Mouse (Mus musculus): Measurements from ENCODE around the gene Paqr4. TPM values are rescaled to one million over a fixed set of nuclear protein-coding genes. Genes with fewer than 3 reads are reported as not detected.
"Not testable (repeated sequence)": the region's sequence is repeated elsewhere in the genome, so short reads cannot be mapped to it uniquely, and the experiment has no call there.

Gene Paqr4
- total RNA-seq (2021) = 10 to 100 TPM; 52.0 to 53.6 TPM
- long read RNA-seq, transcript Paqr4-201 (3 exons, 2,575 nt) = major isoform, 106 of 128 reads
- long read RNA-seq, partial matches to known transcripts = 5 of 128 reads
- long read RNA-seq, other reads (novel, unspliced or antisense) = 17 of 128 reads

DNA sequence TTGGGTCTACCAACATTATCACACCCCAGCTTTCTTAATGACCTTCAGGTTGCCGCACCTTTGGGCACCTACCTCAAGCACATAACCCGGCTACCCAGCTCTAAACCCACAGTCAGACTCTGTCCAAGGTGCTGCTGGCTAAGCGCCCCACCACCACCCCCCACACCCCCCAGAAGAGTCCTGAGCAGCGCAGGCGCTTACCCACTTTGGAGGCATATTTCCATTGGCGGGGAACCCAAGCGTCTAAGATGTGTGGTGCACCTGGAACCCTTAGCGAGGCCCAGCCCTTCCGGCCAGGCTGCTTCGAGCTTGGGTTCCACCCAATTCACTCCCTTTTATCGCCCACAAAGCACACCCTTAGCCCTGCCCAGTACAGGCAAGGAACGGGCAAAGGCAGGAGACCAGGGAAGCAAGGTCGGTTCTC lies at the start of gene Paqr4:
Gene Paqr4, minus strand, starts transcription at position 270 of the 424 bp plus-strand sequence.
- DNase-seq (ENCODE audit: low spot score in 2 of 2) = no peak

DNA sequence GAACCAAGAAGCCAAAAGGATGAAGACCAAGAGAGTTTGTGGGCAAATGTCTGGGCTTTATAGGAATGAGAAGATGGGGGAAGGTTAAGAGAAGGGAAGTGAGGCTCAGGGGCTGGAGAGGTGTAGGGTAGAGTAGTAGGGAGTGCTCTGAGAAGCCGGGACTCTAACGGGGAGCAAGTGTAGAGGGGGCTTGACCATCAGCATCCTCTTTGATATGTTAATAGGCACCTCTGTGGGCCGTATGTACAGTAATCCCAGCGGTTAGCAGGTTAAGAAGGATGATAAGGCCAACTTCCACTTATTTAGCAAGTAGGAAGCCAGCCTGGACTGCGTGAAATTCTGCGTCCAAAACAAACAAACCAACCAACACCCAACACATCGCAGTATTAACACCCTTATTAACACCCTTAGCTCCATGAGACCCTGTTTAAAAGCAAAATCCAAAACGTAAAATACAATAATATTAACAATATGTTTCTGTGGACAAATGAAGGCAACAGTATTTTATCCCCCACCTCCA lies 49.1 kb upstream of the Paqr4 start:
- DNase-seq (ENCODE audit: low spot score in 2 of 2) = no peak

DNA sequence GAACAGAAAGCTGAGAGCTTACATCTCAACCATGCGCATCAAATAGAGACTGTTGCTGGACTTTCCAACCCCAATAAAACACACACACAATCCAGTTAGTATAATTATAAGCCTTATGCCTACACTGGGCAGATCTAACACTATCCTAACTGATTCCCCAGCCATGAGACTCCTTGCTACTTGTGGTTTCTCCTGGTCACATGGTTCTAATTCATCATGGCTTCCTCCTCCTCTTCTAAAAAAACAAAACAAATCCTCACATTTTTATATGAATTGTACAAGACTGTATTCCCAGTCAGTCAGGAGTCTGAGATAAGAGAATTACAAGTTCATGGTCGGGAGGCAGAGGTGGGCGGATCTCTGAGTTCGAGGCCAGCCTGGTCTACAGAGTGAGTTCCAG lies 48.3 kb upstream of the Paqr4 start:
- no peak for DNase-seq (ENCODE audit: low spot score in 2 of 2)

DNA sequence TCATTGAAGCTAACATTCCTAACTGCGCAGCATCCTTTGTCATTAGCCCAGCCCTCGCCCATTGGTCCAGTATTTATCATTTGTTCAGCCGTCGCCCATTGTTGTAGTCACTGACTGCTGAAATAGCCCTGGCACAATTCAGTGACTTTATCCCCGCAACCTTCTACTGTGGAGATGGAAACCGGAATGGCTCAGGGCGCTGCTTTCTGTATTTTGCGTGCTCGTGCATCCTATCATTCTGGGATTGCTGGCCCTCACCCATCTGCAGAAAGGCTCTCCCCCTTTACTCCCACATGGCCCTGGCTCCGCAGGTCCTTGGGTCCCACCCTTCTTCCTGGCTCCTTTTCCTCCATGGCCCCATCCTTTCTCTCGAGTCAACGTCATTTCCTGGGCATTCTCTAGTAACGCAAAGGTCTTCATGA lies 45.9 kb upstream of the Paqr4 start:
- DNase-seq (ENCODE audit: low spot score in 2 of 2) = no peak

DNA sequence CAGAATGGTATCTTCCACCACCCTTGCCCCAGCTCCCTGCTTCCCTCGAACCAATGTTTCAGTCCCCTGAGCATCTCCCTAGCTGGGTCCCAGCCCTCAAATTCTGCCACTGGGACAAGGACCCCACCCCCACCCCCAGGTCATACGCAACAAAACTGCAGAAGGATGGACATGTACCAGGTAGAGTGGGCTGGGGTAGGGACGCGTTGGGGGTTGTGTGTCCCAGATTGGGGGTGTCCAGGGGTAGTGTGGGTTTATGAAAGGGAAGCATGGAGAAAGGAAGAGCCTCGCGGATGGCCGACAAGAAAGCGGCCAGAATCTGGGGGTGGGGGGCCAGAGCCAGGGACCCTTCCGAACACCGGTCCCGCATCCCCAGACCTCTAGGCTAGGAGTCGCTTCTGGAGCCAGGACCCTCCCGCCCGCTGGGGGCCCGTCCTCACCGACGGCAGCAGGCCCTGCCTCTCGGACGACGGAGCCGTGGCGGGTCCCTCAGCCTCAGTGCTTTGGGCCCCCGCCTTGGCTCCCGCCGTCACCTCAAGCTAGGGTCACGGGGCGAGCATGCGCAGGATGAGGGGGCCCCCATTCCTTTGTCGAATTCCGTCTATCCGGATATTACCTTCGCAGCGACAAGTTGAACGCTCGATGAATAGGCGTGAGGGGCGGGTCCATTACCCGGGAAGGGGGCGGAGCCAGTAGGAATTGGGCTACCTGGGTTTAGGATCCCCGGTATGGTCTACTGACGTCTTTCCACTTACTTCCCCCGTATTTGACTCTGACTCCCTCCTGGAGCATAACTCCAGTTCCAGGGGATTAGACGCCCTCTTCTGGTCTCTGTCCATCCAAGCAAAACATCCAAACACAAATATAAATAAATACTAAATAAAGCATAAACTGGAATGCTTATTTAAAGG lies 45.1 kb upstream of the Paqr4 start, which contains the start of gene Flywch2:
Gene Flywch2, minus strand, starts transcription at position 521 of the 911 bp plus-strand sequence.
- DNase-seq (ENCODE audit: low spot score in 2 of 2) = peak; percentile 87 to 93

DNA sequence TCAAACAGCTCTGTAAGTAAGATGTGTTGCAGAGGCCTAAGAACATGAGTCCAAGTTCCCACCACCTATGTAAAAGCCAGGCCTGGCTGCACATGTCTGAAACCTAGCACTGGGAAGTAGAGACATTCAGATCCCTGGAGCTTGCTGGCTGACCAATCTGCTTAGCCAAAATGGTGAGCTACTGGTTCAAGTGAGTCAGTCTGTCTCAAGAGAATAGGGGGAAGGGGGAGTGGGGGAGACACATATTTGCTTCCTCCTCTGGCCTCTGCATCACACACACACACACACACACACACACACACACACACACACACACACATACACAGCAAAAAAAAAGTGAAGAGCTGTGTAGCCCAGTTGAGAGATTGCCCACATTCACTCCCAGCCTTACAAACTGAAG lies 42.7 kb upstream of the Paqr4 start:
- DNase-seq (ENCODE audit: low spot score in 2 of 2) = no peak

DNA sequence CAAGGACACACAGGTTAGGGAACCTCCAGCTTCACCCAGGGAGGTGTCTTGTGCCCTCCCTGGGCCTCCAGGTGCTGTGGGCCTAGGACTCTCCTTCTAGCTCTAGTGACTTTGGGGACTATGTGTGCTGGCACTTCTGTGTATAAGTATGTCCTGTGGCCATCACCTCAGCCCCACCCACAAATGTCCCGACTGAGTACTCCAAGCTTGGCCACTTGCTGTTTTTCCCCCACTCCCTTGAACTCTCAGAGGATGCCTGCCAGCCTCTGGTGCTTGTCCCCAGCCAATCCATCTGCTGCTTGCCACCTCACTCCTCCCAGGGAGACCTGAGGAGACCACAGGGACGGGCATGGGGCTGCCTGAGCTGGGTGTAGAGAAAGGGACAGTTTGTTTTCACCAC lies 37.8 kb upstream of the Paqr4 start:
- DNase-seq (ENCODE audit: low spot score in 2 of 2) = no peak

DNA sequence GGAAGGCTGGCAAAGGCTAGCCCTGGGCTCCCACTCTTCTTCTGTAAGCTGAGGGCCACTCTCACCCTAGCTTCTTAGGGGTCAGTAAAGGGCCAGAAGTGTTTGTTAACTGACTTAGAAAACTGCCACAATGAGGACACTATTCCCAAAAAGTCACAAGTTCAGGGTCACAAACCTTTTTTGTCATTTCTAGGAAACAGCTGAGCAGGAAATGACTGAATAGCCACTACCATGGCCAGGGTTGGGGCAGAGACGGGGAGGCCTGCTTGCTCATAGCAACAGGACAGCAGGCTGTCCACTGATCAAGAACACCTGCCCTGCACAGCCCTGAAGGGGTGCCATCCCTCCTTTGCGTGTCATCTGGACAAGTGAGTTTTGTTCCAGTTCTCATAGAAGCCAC lies 36.5 kb upstream of the Paqr4 start:
- no peak for DNase-seq (ENCODE audit: low spot score in 2 of 2)

DNA sequence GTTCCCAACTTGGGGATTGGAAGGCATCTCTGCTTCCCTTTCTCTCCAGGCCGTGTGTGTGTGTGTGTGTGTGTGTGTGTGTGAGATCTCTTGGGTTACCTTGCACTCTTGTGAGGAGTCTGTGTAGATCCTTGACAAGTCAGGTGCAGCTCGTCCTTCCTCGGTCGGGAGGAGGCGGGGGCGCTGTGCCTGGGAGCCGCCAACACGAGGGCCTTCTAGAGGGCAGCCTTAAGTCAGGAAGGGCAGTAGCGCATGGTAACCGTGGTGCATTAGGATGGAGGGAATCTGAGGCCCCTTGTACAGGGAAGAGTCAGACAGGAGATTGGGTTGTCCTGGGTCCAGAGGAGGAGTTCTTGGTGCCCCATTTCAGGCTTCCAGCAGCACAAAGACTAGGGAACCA lies 35.5 kb upstream of the Paqr4 start:
- DNase-seq (ENCODE audit: low spot score in 2 of 2) = no peak

DNA sequence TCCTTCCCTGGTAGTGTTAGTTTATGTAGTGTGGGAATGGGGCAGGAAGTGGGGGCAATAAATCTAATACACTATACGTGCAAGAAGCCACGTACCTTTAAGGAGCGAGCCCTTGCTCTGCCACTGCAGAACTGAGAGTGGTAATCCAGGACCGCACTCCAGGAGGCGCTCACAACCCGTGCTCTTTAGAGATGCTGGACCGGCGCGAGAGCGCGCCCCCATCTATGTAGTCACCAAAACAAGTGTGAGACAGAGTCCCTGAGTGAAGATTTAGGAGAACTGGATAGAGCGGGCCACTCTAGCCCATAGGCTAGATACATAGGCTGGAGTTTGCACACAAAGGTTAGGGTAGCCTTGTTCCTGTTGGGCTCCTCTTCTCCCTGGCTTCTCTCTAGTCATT lies 33.4 kb upstream of the Paqr4 start:
- peak; percentile 37 to 85 for DNase-seq (ENCODE audit: low spot score in 2 of 2)

DNA sequence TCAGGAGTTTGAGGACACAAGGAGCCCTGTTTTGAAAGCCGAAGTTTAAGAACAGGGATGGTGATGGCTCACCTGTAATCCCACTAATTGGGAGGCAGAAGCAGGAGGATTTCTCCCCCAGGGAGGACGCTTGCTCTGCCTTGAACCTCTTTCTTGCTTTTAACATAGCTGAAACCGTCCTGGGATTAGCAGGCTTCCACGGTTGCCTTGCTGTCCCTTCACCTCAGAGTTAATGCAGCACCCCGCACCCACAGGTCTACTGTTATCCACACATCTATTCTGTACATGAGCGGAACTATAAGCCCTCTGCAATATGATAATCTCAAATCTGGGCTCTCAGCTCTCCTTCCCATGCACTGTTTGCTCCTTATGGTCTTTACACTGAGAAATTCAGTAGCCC lies 33.0 kb upstream of the Paqr4 start:
- DNase-seq (ENCODE audit: low spot score in 2 of 2) = no peak

DNA sequence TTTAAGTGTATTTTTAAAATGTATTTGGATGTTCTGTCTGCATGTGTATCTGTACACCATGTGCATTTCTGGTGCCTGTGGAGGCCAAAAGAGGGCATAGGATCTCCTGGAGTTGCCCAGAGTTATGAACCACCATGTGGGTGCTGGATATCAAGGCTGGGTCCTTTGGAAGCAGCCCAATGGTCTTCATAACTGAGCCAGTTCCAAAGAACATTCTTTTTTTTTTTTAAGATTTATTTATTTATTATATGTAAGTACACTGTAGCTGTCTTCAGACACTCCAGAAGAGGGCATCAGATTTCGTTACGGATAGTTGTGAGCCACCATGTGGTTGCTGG lies 31.5 kb upstream of the Paqr4 start:
- DNase-seq (ENCODE audit: low spot score in 2 of 2) = not testable (repeated sequence)

DNA sequence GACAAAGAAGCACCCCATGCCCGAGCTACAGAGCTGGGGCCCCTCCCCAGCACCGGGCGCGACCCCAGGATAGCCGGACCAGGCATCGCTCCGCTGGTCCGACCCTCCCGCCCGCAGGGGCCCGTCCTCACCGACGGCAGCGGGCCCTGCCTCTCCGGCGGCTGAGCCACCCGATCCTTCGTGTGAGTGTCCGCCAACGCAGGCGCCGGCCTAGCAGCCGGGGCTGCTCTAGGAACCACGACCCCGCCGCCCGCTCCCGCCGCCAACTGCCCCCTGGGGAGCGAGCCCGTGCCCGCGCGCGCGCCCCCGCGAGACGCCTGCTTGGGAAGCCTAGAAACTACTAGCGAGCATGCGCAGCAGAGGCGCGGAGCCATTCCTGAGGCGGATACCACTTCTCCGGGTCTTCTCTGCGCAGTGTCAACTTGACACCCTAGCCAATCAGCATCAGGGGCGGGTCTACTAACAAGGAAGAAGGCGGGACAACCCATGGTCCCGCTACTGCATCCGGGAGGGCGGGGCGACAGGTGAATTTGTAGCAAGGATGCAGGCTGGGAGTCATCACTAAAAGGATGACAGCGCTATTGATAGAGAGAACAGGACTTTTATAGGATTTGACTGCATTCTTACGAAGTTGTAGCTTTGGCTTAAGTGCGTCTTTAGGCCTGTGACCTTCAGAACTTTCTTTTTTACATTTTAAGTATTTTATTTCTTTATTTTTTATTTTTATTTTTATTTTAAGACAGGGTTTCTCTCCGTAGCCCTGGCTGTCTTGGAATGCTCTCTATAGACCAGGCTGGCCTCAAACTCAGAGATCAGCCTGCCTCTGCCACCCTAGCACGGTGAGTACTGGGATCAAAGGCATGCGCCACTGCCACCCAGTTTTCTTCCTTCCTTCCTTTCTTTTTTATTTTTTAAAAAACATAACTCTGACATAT lies 30.9 kb upstream of the Paqr4 start, which contains the start of gene Flywch1:
Gene Flywch1, minus strand, starts transcription at position 319 of the 935 bp plus-strand sequence.
- DNase-seq (ENCODE audit: low spot score in 2 of 2) = peak; percentile 98 to 100

DNA sequence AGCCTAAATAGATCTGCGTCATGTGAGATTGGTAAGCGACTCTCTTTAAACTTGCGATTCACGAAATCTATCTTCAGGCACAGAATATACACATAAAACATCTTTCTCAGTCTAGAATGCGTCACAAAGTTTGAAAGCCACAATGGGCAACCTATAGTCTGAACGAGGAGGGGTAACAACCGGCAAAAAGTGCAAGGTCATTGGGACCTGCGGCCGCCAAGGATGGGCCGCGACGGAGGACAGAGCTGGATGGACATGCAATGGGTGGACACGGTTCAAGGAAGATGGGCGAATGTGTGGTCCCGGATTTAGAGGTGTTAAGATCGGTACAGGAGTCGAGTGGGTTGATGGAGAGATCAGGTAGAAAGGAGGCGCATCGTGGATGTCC lies 30.2 kb upstream of the Paqr4 start:
- peak; percentile 35 to 51 for DNase-seq (ENCODE audit: low spot score in 2 of 2)

DNA sequence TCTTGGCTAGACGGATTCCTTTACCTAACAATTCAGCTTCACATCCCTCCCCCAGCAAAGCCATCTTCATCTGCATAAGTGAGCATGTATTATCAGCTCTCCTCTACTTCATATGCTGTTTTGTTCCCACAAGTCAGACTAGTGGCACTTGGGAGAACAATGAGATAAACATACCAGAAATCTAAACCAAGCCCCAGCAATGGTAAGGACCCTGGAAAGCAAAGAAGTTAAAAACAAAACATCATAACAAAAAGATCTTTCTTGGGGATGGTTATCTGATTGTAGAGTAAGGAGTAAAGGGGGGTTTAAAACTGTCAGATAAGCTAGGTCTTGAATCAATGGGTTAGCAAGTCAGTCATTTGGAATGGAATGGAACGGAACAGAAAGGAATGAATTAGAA lies 29.8 kb upstream of the Paqr4 start:
- no peak for DNase-seq (ENCODE audit: low spot score in 2 of 2)

DNA sequence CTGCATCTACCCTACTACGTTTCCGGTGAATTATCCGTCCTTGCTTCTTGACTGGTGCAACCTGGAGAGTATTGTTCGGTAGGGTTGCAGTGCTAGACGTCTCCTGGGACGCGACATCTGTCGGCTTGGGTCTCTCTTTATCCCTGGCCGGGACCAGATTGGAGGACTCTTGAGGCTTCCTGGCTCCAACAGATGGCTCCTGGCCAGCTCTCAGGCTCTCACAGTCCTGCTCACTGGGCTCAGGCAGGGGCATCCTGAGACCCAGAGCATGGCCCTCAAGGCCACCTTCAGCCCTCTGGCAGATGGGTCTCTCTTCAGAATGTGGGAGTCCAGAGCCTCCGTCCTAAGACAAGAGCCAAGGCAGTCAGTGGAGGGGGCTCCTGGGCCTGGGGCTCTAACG lies 22.3 kb upstream of the Paqr4 start:
- DNase-seq (ENCODE audit: low spot score in 2 of 2) = no peak

DNA sequence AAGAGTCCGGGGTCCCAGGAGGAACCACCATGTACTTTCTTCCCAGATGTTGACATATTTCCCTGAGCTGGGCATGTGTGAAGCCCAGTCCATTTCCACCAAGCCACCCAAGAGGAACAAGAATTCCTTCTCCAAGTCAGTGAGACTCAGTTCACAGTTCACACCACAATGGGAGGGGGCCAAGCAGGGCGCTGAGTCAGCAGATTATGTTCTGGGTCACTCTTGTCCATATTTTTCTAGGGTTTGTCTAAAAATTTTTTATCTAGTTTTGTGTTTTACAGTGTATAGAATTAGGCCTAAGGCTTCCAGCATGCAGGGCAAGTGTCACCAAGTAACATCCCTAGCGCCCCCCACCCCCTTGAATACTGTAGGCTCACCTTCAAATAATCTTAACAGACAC lies 20.5 kb upstream of the Paqr4 start:
- no peak for DNase-seq (ENCODE audit: low spot score in 2 of 2)

DNA sequence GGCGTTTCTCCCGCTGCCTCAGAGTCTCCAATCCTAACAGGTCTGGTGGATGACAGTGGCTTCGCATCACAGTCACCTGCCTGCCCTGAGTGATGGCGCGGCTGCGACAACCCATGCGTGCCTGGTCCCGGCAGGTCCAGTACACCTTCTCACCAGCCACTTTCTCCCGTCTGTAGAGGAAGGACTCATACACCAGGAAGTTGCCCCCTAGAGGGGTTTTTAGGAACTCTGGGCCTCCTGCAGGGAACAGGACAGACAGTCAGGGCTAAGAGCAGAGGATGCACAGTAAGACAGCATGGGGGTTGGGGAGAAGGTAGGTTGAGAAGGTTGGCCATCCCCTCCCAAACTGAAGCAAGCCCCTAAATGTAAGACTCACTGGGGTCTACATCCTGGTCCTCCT lies 19.6 kb upstream of the Paqr4 start:
- no peak for DNase-seq (ENCODE audit: low spot score in 2 of 2)

DNA sequence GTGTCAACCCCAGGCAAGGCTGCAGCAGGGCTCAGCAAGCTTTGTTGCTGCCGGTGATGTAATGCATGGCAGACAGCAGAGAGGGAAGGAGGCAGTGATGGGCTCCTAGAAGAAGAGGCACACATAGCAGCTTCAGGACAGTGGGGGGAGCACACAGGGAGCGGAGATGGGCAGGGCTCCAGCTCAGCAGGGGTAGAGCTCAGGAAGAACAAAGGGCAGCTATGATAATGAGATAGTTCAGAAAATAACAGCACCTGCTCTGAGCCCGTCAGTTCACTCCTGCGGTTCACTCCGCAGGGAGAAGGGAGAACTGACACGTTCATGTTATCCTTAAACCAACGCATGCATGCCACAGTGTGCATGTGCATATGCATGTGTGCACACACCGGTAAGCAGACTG lies 18.1 kb upstream of the Paqr4 start:
- DNase-seq (ENCODE audit: low spot score in 2 of 2) = no peak

DNA sequence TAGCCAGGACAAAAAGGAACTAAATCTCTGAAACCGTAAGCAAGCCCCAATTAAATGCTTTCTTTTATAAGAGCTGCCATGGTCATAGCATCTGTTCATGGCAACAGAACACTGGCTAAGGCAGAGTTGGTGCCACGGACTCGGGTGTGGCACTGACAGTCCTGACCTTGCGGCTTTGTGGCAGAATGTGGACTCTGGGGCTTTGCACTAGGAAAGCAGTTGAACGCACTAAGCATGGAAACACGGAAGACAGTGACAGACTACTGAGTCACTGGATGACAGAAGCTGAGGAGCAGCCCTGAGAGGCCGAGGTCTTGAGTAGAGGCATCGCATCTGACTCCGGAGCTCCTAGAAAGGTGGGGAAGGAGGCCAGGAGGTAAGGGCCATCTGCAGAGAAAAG lies 16.9 kb upstream of the Paqr4 start:
- no peak for DNase-seq (ENCODE audit: low spot score in 2 of 2)

DNA sequence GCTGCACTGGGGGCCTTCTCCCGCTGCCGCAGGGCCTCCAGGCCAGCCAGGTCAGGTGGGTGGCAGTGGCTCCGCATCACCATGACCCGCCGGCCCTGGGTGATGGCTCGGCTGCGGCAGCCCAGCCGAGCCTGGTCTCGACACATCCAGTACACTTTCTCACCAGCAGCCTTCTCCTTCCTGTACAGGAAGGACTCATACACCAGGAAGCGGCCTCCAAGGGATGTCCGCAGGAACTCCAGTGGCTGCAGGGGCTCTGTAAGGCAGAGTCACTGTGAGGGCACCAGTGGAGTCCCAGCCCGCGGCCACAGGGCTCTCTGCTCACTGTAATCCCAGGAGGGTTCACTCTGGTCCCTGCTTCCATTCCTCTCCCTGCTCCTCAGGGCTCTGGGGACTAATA lies 15.0 kb upstream of the Paqr4 start:
- DNase-seq (ENCODE audit: low spot score in 2 of 2) = no peak
